Mouse (Mus musculus): ENCODE measurements around the gene Tbl1xr1. TPM values are rescaled to one million over a fixed set of nuclear protein-coding genes. Genes with fewer than 3 reads are reported as not detected.

Tbl1xr1 gene
- polyA plus RNA-seq, 1 experiment from 2014 or later = 9.6 TPM

DNA sequence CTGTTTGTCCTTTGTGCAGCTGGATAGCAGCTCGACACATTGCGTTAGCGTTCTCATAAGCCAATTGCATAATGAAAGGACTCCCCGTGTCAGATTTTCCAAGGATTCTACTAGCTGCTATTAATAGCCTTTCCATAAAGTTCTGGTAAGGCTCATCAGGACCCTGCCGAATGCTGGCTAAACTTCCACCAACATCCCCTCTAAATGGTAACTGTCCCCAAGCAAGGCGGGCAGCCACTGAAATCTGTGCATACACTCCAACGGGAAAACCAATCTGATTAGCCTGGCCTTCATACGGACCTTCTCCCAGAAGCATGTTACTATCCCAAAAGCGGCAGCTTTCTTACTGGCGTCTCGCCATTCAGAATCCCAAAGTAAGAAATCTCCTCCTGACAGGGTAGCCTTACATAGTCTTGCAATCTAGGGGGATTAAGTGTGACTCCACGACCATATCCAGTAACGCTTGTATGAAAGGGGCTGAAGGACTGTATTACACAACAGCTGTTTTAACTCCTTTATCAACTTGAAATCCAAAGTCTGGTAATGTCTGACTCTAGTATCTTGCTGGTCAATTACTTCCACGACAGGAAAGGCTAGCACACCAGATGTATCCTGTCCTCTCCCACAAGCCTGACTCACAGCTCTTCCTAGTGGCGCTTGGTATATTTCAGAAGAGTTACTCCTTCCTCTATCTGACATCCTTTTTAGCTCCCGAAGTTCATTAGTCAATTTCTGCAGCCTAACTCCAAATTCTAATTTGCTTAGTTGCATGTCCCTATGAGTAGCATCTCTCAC is 161.9 kb downstream of the Tbl1xr1 start:
- Histone ChIP-seq H3K9me3 (ENCODE audit: control insufficient read depth, low read length) (no peaks in the 10 kb centered on the region), H3K4me3 (ENCODE audit: low read depth, low read length) (no peak overlapping the region), H3K4me2 (replicated peaks; ENCODE audit: low read depth) (no peak overlapping the region), H3K36me3 (ENCODE audit: control insufficient read depth, insufficient read depth, low read length) (no peaks in the 10 kb centered on the region), H3K4me1 (replicated peaks; ENCODE audit: control insufficient read depth, insufficient read depth) (no peaks in the 10 kb centered on the region), H3K9ac (ENCODE audit: low read length) (no peak overlapping the region), H3K27ac (replicated peaks) (no peak overlapping the region), H3K27me3 (ENCODE audit: control insufficient read depth, insufficient read depth, low read length) (no peaks in the 10 kb centered on the region)
- DNase-seq (ENCODE audit: low spot score) (no peak), ATAC-seq (ENCODE audit: low FRiP score, low TSS enrichment) (no peak)
- 69% methylated on average over 16 of the region's 16 CpGs for WGBS
- TF ChIP-seq EP300 (optimal IDR thresholded peaks at IDR 0.05) = no peak
- peak; percentile 17; the same call in 1 of the 2 replicates for TF ChIP-seq CTCF (IDR thresholded peaks at IDR 0.05; ENCODE audit: low read depth)

Measured in stomach, postnatal 0 days (tissue).